Mouse (Mus musculus) right cerebral cortex, postnatal 25 days (tissue): ENCODE data around the gene Ank3.

ENCODE experiments used
- DNase-seq: peaks from one replicate; pipeline ENCODE4 v3.0.0; 2022

Gene Ank3

GRCm38 (mm10) chr10:69485191-69485786 is 86.7 kb downstream of the Ank3 start:
- peak; percentile 25 for DNase-seq

- no peak for DNase-seq
Measured at GRCm38 (mm10) chr10:69490182-69490581, 91.6 kb downstream of the Ank3 start.

GRCm38 (mm10) chr10:69491975-69492374 is 93.4 kb downstream of the Ank3 start:
- DNase-seq, result no peak

GRCm38 (mm10) chr10:69497382-69497781 is 98.8 kb downstream of the Ank3 start:
- DNase-seq, result no peak

GRCm38 (mm10) chr10:69500171-69500860 is 101.7 kb downstream of the Ank3 start:
- peak; percentile 38 for DNase-seq

- no peak for DNase-seq
Measured at GRCm38 (mm10) chr10:69503791-69504190, 105.2 kb downstream of the Ank3 start.

GRCm38 (mm10) chr10:69507719-69508118 is 109.1 kb downstream of the Ank3 start:
- no peak for DNase-seq

- no peak for DNase-seq
Measured at GRCm38 (mm10) chr10:69510392-69510791, 111.8 kb downstream of the Ank3 start.

- DNase-seq, result no peak
Measured at GRCm38 (mm10) chr10:69511234-69511633, 112.7 kb downstream of the Ank3 start.

GRCm38 (mm10) chr10:69521977-69522376 is 123.4 kb downstream of the Ank3 start:
- DNase-seq, result no peak

GRCm38 (mm10) chr10:69523202-69523601 is 124.6 kb downstream of the Ank3 start:
- no peak for DNase-seq

- DNase-seq, result no peak
Measured at GRCm38 (mm10) chr10:69527318-69527717, 128.7 kb downstream of the Ank3 start.

- DNase-seq, result no peak
Measured at GRCm38 (mm10) chr10:69528746-69529145, 130.2 kb downstream of the Ank3 start.

- no peak for DNase-seq
Measured at GRCm38 (mm10) chr10:69530326-69530725, 131.8 kb downstream of the Ank3 start.

GRCm38 (mm10) chr10:69531569-69531968 is 133.0 kb downstream of the Ank3 start:
- no peak for DNase-seq

- DNase-seq, result no peak
Measured at GRCm38 (mm10) chr10:69532169-69532730, 133.7 kb downstream of the Ank3 start.

GRCm38 (mm10) chr10:69533505-69534388 is 135.2 kb downstream of the Ank3 start:
- peak; percentile 61 for DNase-seq

- DNase-seq, result peak; percentile 34
Measured at GRCm38 (mm10) chr10:69534716-69535115, 136.1 kb downstream of the Ank3 start.

- DNase-seq, result peak; percentile 44
Measured at GRCm38 (mm10) chr10:69535123-69535930, 136.8 kb downstream of the Ank3 start.

- no peak for DNase-seq
Measured at GRCm38 (mm10) chr10:69535931-69536200, 137.3 kb downstream of the Ank3 start.

GRCm38 (mm10) chr10:69536372-69537075 is 138.0 kb downstream of the Ank3 start:
- no peak for DNase-seq

- DNase-seq, result no peak
Measured at GRCm38 (mm10) chr10:69538236-69538635, 139.7 kb downstream of the Ank3 start.
